Mouse (Mus musculus): ENCODE measurements at regions not wholly inside any gene's neighbourhood (a gene's known extent, or its start where the extent isn't known, plus 50 kb on each side); places are given as distances from the start of the nearest gene placed in this dataset.
A peak's percentile ranks its signal among the peaks of the same experiment; 100 is the strongest.

- peak; percentile 70 for DNase-seq (ENCODE audit: low read depth, low spot score)
Measured at GRCm38 (mm10) chr11:35065959-35066414, 55.0 kb upstream of the Slit3 start.

GRCm38 (mm10) chr11:35057791-35058190 lies 63.2 kb upstream of the Slit3 start:
- no peak for DNase-seq (ENCODE audit: low read depth, low spot score)

- no peak for DNase-seq (ENCODE audit: low read depth, low spot score)
Measured at GRCm38 (mm10) chr11:35055496-35056125, 65.4 kb upstream of the Slit3 start.

- no peak for DNase-seq (ENCODE audit: low read depth, low spot score)
Measured at GRCm38 (mm10) chr11:35053613-35053950, 67.4 kb upstream of the Slit3 start.

GRCm38 (mm10) chr11:35052856-35053612 lies 68.0 kb upstream of the Slit3 start:
- DNase-seq (ENCODE audit: low read depth, low spot score): no peak

- no peak for DNase-seq (ENCODE audit: low read depth, low spot score)
Measured at GRCm38 (mm10) chr11:35049663-35050215, 71.3 kb upstream of the Slit3 start.

- no peak for DNase-seq (ENCODE audit: low read depth, low spot score)
Measured at GRCm38 (mm10) chr11:35044659-35045058, 76.4 kb upstream of the Slit3 start.

GRCm38 (mm10) chr11:35024448-35024847 lies 96.6 kb upstream of the Slit3 start:
- DNase-seq (ENCODE audit: low read depth, low spot score): no peak

- DNase-seq (ENCODE audit: low read depth, low spot score): no peak
Measured at GRCm38 (mm10) chr11:35023813-35024212, 97.2 kb upstream of the Slit3 start.

- DNase-seq (ENCODE audit: low read depth, low spot score): no peak
Measured at GRCm38 (mm10) chr11:35021990-35022625, 98.9 kb upstream of the Slit3 start.

GRCm38 (mm10) chr11:35016998-35017397 lies 104.0 kb upstream of the Slit3 start:
- no peak for DNase-seq (ENCODE audit: low read depth, low spot score)

GRCm38 (mm10) chr11:35011521-35012476 lies 109.2 kb upstream of the Slit3 start:
- DNase-seq (ENCODE audit: low read depth, low spot score): no peak

GRCm38 (mm10) chr11:35006773-35007567 lies 114.1 kb upstream of the Slit3 start:
- DNase-seq (ENCODE audit: low read depth, low spot score): no peak

GRCm38 (mm10) chr11:35005143-35005542 lies 115.9 kb upstream of the Slit3 start:
- no peak for DNase-seq (ENCODE audit: low read depth, low spot score)

GRCm38 (mm10) chr11:35004431-35004830 lies 116.6 kb upstream of the Slit3 start:
- DNase-seq (ENCODE audit: low read depth, low spot score): no peak

- DNase-seq (ENCODE audit: low read depth, low spot score): no peak
Measured at GRCm38 (mm10) chr11:35003956-35004355, 117.1 kb upstream of the Slit3 start.

GRCm38 (mm10) chr11:34997906-34998305 lies 123.1 kb upstream of the Slit3 start:
- DNase-seq (ENCODE audit: low read depth, low spot score): no peak

GRCm38 (mm10) chr11:34995515-34995914 lies 125.5 kb upstream of the Slit3 start:
- no peak for DNase-seq (ENCODE audit: low read depth, low spot score)

- DNase-seq (ENCODE audit: low read depth, low spot score): peak; percentile 20
Measured at GRCm38 (mm10) chr11:34982775-34983457, 138.1 kb upstream of the Slit3 start.

- peak; percentile 47 for DNase-seq (ENCODE audit: low read depth, low spot score)
Measured at GRCm38 (mm10) chr11:34980210-34980609, 140.8 kb upstream of the Slit3 start.
